Mouse (Mus musculus): ENCODE data around the gene Ampd3. TPM values are rescaled to one million over a fixed set of nuclear protein-coding genes. Genes with fewer than 3 reads are reported as not detected.

Gene Ampd3
- polyA plus RNA-seq, 2 experiments: 7.0 to 7.1 TPM

GRCm38 (mm10) chr7:110847321-110847720 is 79.3 kb downstream of the Ampd3 start:
- Histone ChIP-seq H3K27me3 (ENCODE audit: control insufficient read depth, insufficient read depth, low read length) (no peaks in the 10 kb centered on the region), H3K27ac (replicated peaks; ENCODE audit: low read depth, low read length) (no peak overlapping the region), H3K36me3 (ENCODE audit: control insufficient read depth, insufficient read depth, low read length) (no peaks in the 10 kb centered on the region), H3K9ac (ENCODE audit: low read depth, low read length, severe bottlenecking) (no peak overlapping the region), H3K9me3 (ENCODE audit: control insufficient read depth, low read length) (no peaks in the 10 kb centered on the region), H3K4me3 (replicated peaks; ENCODE audit: low read length) (no peak overlapping the region), H3K4me1 (ENCODE audit: control insufficient read depth, insufficient read depth, low read length) (peaks cover 10% of the 10 kb centered on the region), H3K4me2 (replicated peaks; ENCODE audit: low read depth, low read length, severe bottlenecking) (no peak overlapping the region)
- TF ChIP-seq POLR2A (IDR thresholded peaks at IDR 0.05; ENCODE audit: borderline replicate concordance, extremely low read depth, insufficient read depth, insufficient read length): no peak
- WGBS: 86% methylated on average over 2 of the region's 2 CpGs
- DNase-seq (ENCODE audit: low spot score) (no peak), ATAC-seq (ENCODE audit: low FRiP score, low read depth) (no peak)

GRCm38 (mm10) chr7:110848371-110848770 is 80.4 kb downstream of the Ampd3 start:
- Histone ChIP-seq H3K4me1 (ENCODE audit: control insufficient read depth, insufficient read depth, low read length) (peaks cover 8% of the 10 kb centered on the region), H3K9me3 (ENCODE audit: control insufficient read depth, low read length) (no peaks in the 10 kb centered on the region), H3K9ac (ENCODE audit: low read depth, low read length, severe bottlenecking) (no peak overlapping the region), H3K4me3 (replicated peaks; ENCODE audit: low read length) (no peak overlapping the region), H3K27ac (replicated peaks; ENCODE audit: low read depth, low read length) (no peak overlapping the region), H3K36me3 (ENCODE audit: control insufficient read depth, insufficient read depth, low read length) (no peaks in the 10 kb centered on the region), H3K4me2 (replicated peaks; ENCODE audit: low read depth, low read length, severe bottlenecking) (no peak overlapping the region), H3K27me3 (ENCODE audit: control insufficient read depth, insufficient read depth, low read length) (no peaks in the 10 kb centered on the region)
- WGBS: 94% methylated on average over 1 of the region's 1 CpGs
- ATAC-seq (ENCODE audit: low FRiP score, low read depth) (no peak), DNase-seq (ENCODE audit: low spot score) (no peak)
- no peak for TF ChIP-seq POLR2A (IDR thresholded peaks at IDR 0.05; ENCODE audit: borderline replicate concordance, extremely low read depth, insufficient read depth, insufficient read length)

GRCm38 (mm10) chr7:110851541-110852203 is 83.7 kb downstream of the Ampd3 start:
- no peak for TF ChIP-seq POLR2A (IDR thresholded peaks at IDR 0.05; ENCODE audit: borderline replicate concordance, extremely low read depth, insufficient read depth, insufficient read length)
- no peak overlapping the region for H3K4me2 ChIP-seq (replicated peaks; ENCODE audit: low read depth, low read length, severe bottlenecking)
- H3K4me1 ChIP-seq (ENCODE audit: control insufficient read depth, insufficient read depth, low read length): peaks cover 4% of the 10 kb centered on the region
- DNase-seq (ENCODE audit: low spot score): no peak
- 58% methylated on average over 7 of the region's 7 CpGs for WGBS
- H3K9me3 ChIP-seq (ENCODE audit: control insufficient read depth, low read length): no peaks in the 10 kb centered on the region
- H3K9ac ChIP-seq (ENCODE audit: low read depth, low read length, severe bottlenecking): no peak overlapping the region; the same call in 1 of the 2 replicates
- no peak overlapping the region for H3K4me3 ChIP-seq (replicated peaks; ENCODE audit: low read length)
- no peaks in the 10 kb centered on the region for H3K27me3 ChIP-seq (ENCODE audit: control insufficient read depth, insufficient read depth, low read length)
- H3K27ac ChIP-seq (replicated peaks; ENCODE audit: low read depth, low read length): no peak overlapping the region
- no peaks in the 10 kb centered on the region for H3K36me3 ChIP-seq (ENCODE audit: control insufficient read depth, insufficient read depth, low read length)
- ATAC-seq (ENCODE audit: low FRiP score, low read depth): no peak

- whole genome bisulfite sequencing: 66% methylated on average over 10 of the region's 10 CpGs
- no peak for TF ChIP-seq POLR2A (IDR thresholded peaks at IDR 0.05; ENCODE audit: borderline replicate concordance, extremely low read depth, insufficient read depth, insufficient read length)
- ATAC-seq (ENCODE audit: low FRiP score, low read depth) (no peak), DNase-seq (ENCODE audit: low spot score) (no peak)
- no peak overlapping the region for H3K27ac ChIP-seq (replicated peaks; ENCODE audit: low read depth, low read length)
- no peaks in the 10 kb centered on the region for H3K36me3 ChIP-seq (ENCODE audit: control insufficient read depth, insufficient read depth, low read length)
- H3K9me3 ChIP-seq (ENCODE audit: control insufficient read depth, low read length): no peaks in the 10 kb centered on the region
- no peak overlapping the region for H3K4me2 ChIP-seq (replicated peaks; ENCODE audit: low read depth, low read length, severe bottlenecking)
- H3K4me1 ChIP-seq (ENCODE audit: control insufficient read depth, insufficient read depth, low read length): peaks cover 4% of the 10 kb centered on the region
- no peak overlapping the region for H3K9ac ChIP-seq (ENCODE audit: low read depth, low read length, severe bottlenecking)
- no peaks in the 10 kb centered on the region for H3K27me3 ChIP-seq (ENCODE audit: control insufficient read depth, insufficient read depth, low read length)
- no peak overlapping the region for H3K4me3 ChIP-seq (replicated peaks; ENCODE audit: low read length)
These were observed 85.6 kb downstream of the Ampd3 start for GRCm38 (mm10) chr7:110853611-110854010.

GRCm38 (mm10) chr7:110854519-110854918 is 86.5 kb downstream of the Ampd3 start:
- DNase-seq (ENCODE audit: low spot score) (no peak), ATAC-seq (ENCODE audit: low FRiP score, low read depth) (no peak)
- H3K4me1 ChIP-seq (ENCODE audit: control insufficient read depth, insufficient read depth, low read length): peaks cover 4% of the 10 kb centered on the region
- no peak overlapping the region for H3K4me2 ChIP-seq (replicated peaks; ENCODE audit: low read depth, low read length, severe bottlenecking)
- H3K9ac ChIP-seq (ENCODE audit: low read depth, low read length, severe bottlenecking): no peak overlapping the region
- H3K36me3 ChIP-seq (ENCODE audit: control insufficient read depth, insufficient read depth, low read length): no peaks in the 10 kb centered on the region
- H3K9me3 ChIP-seq (ENCODE audit: control insufficient read depth, low read length): no peaks in the 10 kb centered on the region
- no peak overlapping the region for H3K27ac ChIP-seq (replicated peaks; ENCODE audit: low read depth, low read length)
- no peak overlapping the region for H3K4me3 ChIP-seq (replicated peaks; ENCODE audit: low read length)
- H3K27me3 ChIP-seq (ENCODE audit: control insufficient read depth, insufficient read depth, low read length): no peaks in the 10 kb centered on the region
- 51% methylated on average over 3 of the region's 3 CpGs for WGBS
- no peak for TF ChIP-seq POLR2A (IDR thresholded peaks at IDR 0.05; ENCODE audit: borderline replicate concordance, extremely low read depth, insufficient read depth, insufficient read length)

Measured in limb, embryonic 14.5 days (tissue).